Mouse (Mus musculus) liver (tissue): ENCODE results near the gene Synj2.

Experiments
- DNase-seq: peaks from one replicate; pipeline ENCODE4 v3.0.0-alpha.2; 2020; ENCODE audit warnings: mixed read lengths

Gene Synj2

DNA sequence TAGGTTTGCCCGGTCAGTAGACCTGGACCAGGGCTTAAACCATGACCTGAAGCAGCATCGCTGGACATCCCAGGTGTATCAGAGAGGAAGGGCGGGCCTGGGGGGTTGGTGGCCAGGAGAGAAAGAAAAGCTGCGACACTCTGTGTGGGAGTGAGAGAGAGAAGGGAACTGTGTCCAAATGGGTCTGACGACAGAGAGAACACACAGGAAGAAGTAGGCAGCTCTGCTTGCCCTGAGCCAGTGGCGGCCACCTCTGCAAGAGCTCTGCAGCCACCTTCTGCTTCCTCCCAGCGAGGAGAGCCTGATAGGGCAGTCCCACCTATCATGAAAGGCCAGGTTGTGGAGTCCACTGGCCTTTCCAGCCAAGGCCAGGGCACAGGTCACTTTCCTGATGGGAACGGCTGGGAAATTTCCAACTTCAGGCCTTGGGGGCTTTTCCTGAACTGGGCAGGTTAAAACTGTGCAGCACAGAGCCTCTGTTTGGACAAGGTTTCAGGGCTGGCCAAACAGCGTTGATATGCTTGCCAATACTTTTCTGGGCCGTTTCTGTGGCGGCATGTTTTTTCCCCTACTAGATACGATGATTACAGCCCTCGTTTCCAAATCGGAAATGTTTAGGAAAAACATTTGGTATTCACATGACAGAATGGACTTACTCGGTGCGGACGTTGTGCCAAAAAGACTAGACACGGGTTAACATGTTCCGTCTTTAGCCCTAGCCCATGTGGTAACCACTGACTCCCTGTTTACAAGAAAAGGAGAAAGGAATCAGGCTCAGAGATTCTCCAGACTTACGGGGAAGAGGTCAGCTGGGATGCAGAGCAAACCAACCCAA, 35.4 kb downstream of the Synj2 start:
- DNase-seq, result peak; percentile 44

DNA sequence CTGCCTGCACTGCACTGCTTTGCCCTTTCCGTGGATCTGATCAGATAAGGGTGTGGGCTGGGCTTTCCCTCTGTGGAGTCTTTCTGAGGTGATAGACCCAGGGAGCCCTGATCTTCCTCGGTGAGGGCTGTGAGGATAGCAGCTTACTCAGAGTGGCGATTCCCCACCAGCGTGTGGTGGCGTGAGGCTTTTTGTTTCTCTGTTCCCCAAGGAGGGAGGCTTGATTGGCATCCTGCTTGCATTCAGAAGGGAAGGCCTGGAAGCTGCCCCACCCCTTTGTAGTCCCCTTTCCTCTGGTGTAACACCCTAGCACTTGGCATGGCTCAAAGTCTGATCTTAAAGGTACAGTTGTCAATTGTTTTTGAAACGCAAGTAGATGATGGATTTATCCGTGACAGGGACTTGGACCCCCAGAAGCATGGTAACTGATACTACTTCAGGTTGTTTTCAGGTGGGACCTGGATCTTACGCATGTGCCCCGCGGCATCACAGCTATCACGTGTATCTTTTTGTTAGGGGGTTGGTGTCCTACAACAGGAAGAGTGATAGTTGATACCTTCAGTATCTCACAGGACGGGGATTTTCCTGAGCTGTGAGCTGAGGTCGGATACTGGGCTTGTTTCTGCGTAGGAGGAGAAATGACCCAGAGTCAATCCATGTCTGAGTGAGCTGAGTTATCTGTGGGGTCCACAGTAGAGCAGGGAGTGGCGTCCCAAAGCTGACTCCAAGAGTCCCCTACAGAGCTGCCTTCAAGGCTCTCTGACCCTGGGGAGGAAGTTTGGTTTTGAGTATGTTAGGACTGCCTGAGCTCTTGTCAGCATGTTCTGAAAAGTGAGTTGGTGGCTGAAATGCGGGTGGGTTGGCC, 36.2 kb downstream of the Synj2 start:
- DNase-seq, result no peak

GRCm38 (mm10) chr17:5977921-5978504, 36.9 kb downstream of the Synj2 start:
- no peak for DNase-seq

DNA sequence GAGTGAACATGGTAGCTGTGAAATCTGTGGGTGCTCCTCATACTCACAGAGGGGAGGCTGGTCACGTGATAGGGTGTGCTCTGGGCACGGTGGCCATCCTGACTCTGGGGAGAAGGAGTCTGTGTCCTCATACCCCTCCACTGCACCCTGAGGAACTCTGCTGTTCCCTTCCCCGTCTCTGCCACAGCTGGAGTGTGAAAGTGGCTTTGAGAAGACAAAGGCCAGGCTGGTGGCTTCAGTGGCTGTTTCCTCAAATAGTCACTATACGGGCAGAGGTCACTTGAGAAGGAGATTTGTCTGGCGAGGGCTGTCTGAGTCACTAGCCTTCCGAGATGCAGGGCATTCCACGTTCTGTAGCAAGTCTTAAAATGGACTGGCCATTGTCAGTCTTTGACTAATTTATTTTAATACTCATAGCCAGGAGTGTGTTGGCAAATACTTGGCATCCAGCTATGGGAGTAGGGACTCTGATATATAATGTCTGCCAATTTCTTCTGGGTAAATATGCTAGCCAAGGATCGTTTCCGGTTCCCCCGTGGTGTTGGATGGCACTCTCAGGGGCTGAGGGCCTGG, 37.5 kb downstream of the Synj2 start:
- DNase-seq, result no peak

GRCm38 (mm10) chr17:5980860-5981259, 39.8 kb downstream of the Synj2 start:
- DNase-seq, result no peak

DNA sequence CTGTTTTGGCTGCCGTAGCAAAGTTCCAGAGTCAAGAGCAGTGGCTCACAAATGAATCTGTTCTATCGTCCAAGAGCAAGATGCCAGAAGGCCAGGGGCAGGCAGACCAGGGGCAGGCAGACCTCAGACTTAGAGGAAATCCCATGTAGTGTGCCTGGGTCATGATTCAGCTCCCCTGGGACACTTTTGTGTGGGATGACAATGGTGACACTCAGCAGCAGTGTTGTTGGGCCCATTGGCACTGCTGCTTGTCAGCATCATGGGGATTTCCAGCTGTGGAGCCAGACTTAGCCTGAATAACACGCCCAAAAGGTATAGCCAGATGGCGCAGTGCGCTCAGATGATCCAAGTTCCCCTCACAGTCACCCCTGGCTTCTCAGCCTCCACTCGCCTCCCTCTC, 42.1 kb downstream of the Synj2 start:
- DNase-seq, result no peak

DNA sequence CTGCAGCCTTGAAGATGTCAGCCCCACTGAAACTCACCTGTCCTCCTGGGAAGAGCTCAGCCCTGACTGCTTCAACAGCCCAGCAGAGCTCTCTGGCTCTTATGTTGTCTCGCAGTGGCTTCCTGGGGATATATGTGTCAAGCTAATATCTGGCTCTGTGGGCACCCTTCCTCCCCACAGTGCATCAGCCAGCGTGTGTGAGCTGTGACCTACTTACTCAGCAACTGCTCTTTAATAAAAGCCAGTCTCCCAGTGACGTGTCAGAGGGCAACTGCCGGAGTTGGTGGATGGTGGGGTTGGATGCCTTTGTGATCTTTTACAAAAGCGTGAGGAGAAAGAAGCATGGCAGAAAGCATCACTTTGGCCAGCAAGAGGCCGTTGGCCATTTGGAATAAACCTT, 42.8 kb downstream of the Synj2 start:
- no peak for DNase-seq

DNA sequence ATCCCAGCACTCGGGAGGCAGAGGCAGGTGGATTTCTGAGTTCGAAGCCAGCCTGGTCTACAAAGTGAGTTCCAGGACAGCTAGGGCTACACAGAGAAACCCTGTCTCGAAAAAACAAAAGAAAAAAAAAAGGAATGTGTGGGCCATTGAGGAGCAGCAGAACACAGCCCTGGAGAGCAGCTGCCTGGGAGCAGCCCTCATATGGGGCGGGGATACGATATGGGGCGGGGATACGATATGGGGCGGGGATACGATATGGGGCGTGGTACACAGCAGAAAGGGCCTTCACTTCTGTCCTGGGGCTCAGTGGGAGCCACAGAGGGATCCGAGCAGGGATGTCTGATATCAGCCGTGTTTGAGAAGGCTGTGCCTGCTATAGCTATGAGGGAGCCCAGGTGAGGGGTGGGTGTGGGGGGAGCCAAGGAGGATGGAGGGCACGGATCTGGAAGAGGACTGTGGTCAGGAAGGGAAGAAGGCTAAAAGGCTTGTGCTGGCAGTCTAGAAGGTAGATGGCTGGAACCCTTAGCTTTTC, 43.7 kb downstream of the Synj2 start:
- DNase-seq, result no peak

- no peak for DNase-seq
Measured at GRCm38 (mm10) chr17:5985271-5985670, 44.2 kb downstream of the Synj2 start.

DNA sequence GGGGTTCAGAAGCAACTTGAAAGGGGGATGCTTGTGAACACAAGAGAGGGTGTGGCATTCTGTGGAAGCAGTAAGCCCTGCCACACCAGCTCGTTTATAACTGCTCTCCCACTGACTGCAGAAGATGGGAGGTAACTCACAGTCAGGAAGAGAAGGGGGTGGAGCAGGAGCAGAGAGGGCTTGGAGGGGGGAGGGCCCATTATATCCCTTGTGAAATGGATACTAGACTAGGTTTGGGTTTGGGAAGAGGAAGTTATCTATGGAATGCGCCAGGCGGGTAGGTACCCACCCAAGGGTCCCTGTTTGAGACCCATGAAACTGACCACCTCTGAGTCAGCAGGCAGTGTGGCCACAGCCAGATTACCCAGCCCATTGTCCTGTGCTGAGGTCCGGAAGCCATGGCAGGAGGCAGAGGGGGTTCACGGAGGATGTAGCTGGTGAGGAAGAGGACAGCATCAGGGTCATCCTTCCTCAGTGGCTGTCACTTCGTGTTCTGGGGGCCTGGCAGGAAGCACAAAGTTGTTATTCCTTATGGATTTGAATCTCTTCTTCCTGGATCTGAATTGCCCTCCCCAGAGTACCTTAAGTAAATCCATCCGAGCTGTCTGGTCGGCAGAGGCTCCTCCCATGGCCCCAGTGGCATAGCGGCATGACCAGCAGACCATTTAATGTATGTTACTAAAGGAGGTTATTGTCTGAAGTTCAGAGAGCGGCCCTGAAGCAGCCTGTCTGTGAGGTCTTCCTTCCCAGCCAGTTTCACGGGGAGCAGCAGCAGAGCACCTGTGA, 46.4 kb downstream of the Synj2 start:
- DNase-seq, result no peak

DNA sequence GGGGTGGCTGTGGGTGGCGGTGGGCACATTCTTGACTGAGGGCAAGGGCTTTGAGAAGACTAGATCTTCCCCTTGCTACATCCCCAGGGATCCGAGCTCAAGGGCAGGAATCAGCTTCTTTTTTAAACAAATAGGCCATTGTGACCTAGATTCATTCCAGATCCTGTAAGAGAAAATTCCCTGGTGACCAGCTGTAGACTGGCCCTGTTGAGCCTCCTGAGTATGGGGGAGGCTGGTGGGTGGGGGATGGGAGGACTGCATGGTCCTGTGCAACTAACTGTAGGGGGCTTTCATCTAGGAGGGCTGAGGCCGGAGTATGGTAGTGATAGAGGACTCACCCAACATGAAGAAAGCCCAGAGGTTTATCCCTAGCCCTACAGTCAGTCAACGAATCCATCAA, 47.0 kb downstream of the Synj2 start:
- no peak for DNase-seq

GRCm38 (mm10) chr17:5992866-5993580, 51.9 kb downstream of the Synj2 start:
- no peak for DNase-seq

DNA sequence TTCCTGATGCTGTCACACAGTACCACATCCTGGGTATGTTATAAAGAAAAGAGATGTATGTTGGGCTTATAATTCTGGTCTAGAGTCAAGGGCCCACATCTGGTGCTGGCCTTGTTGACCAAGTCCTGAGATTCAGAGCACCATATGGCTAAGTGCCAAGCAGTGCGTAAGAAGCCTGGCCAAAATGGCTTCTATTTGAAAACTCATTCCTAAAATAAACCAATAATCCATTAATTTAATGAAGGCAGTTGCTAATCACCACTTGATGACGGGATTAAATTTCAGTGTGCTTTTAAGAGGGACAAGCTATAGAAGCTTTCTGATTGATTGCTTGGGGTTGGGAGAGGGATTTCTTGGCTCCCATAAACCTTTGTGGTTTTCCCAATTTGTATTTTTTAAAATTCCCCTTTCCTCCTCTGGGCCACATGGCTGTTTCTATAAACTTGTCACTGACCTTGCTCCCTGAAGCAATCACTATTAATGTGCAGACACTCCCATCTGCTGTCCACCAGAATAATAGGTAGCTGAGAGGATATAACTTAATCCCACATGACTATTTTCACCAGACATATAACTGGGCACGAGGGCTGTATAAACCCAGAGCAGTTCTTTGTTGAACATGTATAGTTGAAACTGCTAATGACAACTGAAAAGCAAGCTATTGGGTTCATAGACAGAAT, 52.6 kb downstream of the Synj2 start:
- no peak for DNase-seq

DNA sequence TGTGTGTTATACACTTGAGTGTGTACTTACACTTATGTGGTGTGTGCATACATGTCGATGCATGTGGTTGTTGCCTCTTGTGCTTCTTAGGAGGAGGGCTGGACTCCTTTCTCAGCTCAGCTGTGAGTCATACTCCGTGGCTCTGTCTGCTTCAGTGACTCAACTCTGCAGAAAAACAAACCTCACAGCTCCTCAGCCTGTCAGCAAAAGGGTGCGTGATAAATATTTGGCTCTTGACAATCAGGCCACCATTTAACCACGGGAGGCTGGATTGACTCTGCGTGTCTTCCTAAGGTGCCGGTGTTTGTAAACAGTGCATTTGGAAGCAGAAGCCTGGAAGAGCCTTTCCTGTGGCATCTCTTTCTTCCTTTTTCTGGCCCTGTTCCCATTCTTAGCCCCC, 53.5 kb downstream of the Synj2 start:
- DNase-seq, result no peak

DNA sequence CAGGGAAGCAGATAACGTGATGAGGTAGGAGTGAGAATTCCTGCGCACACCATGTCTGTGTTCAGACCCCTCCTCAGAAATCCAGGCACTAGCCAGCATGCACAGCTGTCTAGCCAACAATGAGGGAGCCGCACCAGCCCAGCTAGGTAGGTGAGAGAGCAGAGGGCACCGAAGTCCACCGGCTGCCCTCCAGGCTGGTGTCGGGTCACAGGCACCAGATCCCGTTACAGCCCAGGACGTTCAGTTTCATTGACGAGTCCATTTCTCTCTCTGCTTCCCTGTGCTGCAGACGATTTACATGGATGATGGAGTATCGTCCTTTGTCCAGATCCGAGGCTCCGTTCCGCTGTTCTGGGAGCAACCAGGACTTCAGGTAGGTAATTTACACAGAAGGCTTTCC, 55.5 kb downstream of the Synj2 start:
- DNase-seq, result no peak

- no peak for DNase-seq
Measured at GRCm38 (mm10) chr17:5997380-5998234, 56.5 kb downstream of the Synj2 start.

GRCm38 (mm10) chr17:5998235-5998500, 57.1 kb downstream of the Synj2 start:
- DNase-seq, result no peak

DNA sequence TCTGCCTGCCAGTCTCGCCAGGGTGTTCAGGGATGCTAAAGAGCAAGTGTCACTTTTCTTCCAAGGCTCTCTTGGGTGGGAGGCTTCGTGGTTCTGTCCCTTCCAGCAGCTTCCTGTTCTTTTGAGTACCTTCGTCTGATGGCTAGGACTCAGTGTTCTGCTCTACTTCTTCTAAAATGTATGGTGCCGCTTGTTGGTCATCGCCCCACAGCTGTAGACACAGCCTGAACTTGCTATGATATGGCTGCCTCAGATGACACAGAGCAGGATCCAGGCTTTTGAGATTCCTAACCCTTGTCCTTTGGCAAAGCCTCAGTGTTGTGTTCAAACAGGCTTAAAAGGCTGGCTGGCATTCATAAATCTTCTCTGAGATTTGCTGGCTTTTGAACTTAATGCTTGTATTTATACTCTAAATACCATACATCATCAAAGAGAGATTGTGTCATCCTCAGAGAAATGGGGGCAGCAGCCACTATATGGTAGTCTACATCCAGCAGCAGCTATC, 58.0 kb downstream of the Synj2 start:
- DNase-seq, result no peak

GRCm38 (mm10) chr17:6000864-6001319, 59.8 kb downstream of the Synj2 start:
- no peak for DNase-seq

- no peak for DNase-seq
Measured at GRCm38 (mm10) chr17:6001389-6001788, 60.3 kb downstream of the Synj2 start.
